Mouse (Mus musculus) G1E (cell line): ENCODE measurements around the gene Esrra.

ENCODE experiments used
- CTCF ChIP-seq: IDR thresholded peaks from 2 replicates; pipeline ENCODE4 v1.5.1; 2012; ENCODE audit warnings: low read depth, low read length, inconsistent platforms, mixed read lengths
- GATA1 ChIP-seq: IDR thresholded peaks from 2 replicates; pipeline ENCODE4 v1.6.1; 2012; ENCODE audit warnings: borderline replicate concordance, low read length, inconsistent platforms, mixed read lengths
- POLR2AphosphoS5 ChIP-seq: IDR thresholded peaks from 2 replicates; pipeline ENCODE4 v1.6.1; 2012; ENCODE audit warnings: low read depth, low read length, inconsistent platforms; ENCODE audit not compliant: insufficient replicate concordance

- TF ChIP-seq CTCF = no peak
- TF ChIP-seq POLR2AphosphoS5 = no peak
- TF ChIP-seq GATA1 = no peak
Measured at GRCm38 (mm10) chr19:6876799-6877198, 44.8 kb downstream of the Esrra start.
